Mouse (Mus musculus) granulocyte monocyte progenitor cell, adult 5-6 weeks (primary cell): ENCODE data around the gene Arhgap30. TPM values are rescaled to one million over a fixed set of nuclear protein-coding genes. Genes with fewer than 3 reads are reported as not detected.

ENCODE experiments used
- ATAC-seq: replicated peaks from 2 replicates; pipeline ENCODE4 v1.8.0; 2016; ENCODE audit warnings: mild to moderate bottlenecking, moderate TSS enrichment, inconsistent platforms; ENCODE audit not compliant: poor library complexity, severe bottlenecking
- total RNA-seq, 2 experiments: library from RNA; stranded (forward) in 1 of 2; stranded (reverse) in 1 of 2; fragments of 200-712, 200-1000 nt in 1 of 2; fragments of >200 nt in 1 of 2; fragmentation: Nextera tagmentation in 1 of 2; gene quantifications; 2 replicates each; pipeline ENCODE4 v1.2.3; 2014 to 2017

The Arhgap30 gene
- total RNA-seq, 2 experiments from 2014 or later, result 47.2 to 63.0 TPM

GRCm38 (mm10) chr1:171422504-171423095, 33.8 kb downstream of the Arhgap30 start:
- ATAC-seq, result no peak

GRCm38 (mm10) chr1:171424638-171425037, 35.9 kb downstream of the Arhgap30 start:
- ATAC-seq, result no peak

GRCm38 (mm10) chr1:171425126-171425525, 36.4 kb downstream of the Arhgap30 start:
- no peak for ATAC-seq

GRCm38 (mm10) chr1:171432158-171432557, 43.4 kb downstream of the Arhgap30 start:
- no peak for ATAC-seq

GRCm38 (mm10) chr1:171435288-171435814, 46.6 kb downstream of the Arhgap30 start:
- ATAC-seq, result no peak

- no peak for ATAC-seq
Observed at GRCm38 (mm10) chr1:171435974-171436373, 47.2 kb downstream of the Arhgap30 start.

GRCm38 (mm10) chr1:171437264-171438013, 48.7 kb downstream of the Arhgap30 start, which contains the start of gene F11r:
Gene F11r (plus strand): TSS chr1:171437535.
- peak; percentile 59 for ATAC-seq

GRCm38 (mm10) chr1:171438014-171438670, 49.4 kb downstream of the Arhgap30 start:
- ATAC-seq, result no peak

GRCm38 (mm10) chr1:171439072-171439471, 50.3 kb downstream of the Arhgap30 start:
- no peak for ATAC-seq

- no peak for ATAC-seq
Observed at GRCm38 (mm10) chr1:171440025-171440725, 51.4 kb downstream of the Arhgap30 start.

GRCm38 (mm10) chr1:171441466-171442412, 53.0 kb downstream of the Arhgap30 start:
- peak; percentile 54 for ATAC-seq

- ATAC-seq, result no peak
Observed at GRCm38 (mm10) chr1:171442413-171442760, 53.6 kb downstream of the Arhgap30 start.

GRCm38 (mm10) chr1:171445050-171445449, 56.3 kb downstream of the Arhgap30 start:
- no peak for ATAC-seq

GRCm38 (mm10) chr1:171446854-171447253, 58.1 kb downstream of the Arhgap30 start:
- no peak for ATAC-seq

- 0 out of 2 replicates have a peak, but pooled peaks have one; percentile 26 for ATAC-seq
Observed at GRCm38 (mm10) chr1:171447692-171448091, 58.9 kb downstream of the Arhgap30 start.

- no peak for ATAC-seq
Observed at GRCm38 (mm10) chr1:171450062-171450461, 61.3 kb downstream of the Arhgap30 start.

GRCm38 (mm10) chr1:171451001-171451400, 62.2 kb downstream of the Arhgap30 start:
- peak; percentile 84 for ATAC-seq

- ATAC-seq, result no peak
Observed at GRCm38 (mm10) chr1:171452522-171452921, 63.8 kb downstream of the Arhgap30 start.

- ATAC-seq, result peak; percentile 86
Observed at GRCm38 (mm10) chr1:171452923-171453322, 64.2 kb downstream of the Arhgap30 start.
